Mouse (Mus musculus): ENCODE results near the gene Dnajb14.
"Not testable (repeated sequence)": the region's sequence is repeated elsewhere in the genome, so short reads cannot be mapped to it uniquely, and the experiment has no call there.

The Dnajb14 gene

DNA sequence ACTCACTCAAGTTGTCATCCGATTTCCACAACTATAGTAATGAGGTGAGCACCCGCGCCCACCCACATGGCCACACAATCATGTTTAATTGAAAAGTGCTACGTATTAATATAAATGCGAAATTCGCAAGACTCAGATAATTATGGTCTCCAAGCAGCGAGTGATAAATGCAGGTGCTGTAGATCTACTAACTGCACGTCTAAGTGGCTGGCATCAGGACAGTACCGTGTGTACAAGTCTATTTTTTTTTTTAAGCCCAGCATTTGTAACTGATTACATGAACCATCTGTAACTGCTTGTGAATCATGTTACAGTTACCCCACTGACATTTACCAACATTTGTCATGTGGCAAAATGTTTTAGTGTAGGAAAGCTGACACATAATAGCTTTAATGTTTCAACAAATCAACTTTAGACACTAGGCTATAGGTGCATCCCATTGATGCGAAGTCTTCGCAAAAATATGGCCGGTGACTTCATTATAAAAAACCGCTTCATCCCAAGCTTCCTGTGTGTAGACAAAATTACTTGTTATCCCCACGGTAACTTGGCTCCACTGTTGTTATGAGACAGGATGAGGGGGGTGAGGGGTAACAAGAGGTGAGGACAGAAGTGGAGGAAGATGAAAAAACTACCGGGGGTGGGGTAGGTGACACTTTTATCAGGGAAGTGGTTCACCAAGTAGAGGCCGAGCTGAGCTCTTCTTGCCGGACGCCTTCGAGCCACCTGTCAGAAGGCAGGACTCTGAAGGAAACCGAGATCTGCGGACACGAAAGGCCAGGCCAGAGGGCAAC is 3.9 kb upstream of the Dnajb14 start:
- DNase-seq (ENCODE audit: low spot score): no peak

DNA sequence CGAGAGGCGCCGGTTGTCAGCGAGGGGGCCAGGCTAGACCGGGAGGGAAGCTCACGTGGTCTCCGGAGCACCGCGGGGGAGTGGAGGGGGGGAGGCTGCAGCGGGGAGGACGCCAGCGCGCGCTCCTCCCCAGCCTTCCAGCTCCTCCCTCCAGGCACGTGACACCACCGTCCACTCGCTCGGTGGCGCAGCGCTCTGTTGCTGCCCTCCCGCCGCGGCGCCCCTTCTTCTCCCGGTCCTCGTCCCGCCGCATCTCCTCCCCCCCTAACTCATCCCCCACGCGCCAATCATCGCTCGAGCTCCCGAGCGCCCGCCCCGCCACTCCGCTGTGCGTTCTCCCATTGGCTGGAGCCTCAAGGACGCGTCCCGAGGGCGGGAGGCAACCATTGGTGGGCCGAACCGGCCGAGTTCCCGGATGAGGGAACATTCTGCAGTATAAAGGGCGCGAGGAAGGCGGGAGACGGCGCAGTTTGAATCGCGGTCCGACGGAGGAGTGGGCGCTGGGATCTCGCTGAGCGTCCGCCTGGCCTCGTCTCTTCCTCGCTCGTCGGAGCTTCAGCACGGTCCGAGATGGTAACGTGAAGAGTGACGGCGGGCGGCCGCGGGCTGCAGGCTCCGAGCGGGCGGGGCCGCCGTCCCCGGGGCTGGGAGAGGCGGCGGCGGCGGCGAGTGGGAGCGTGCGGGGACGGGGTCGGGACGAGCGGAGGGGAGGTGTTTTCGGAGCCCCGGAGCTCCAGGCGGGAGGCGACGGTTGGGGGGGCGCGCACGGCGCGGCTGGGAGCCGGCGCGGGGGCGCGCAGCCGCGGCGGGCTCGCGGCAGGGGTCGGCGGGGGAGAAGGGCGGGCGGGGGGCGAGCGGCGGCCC is 3.1 kb upstream of the Dnajb14 start, which contains the start of gene H2afz:
Gene H2afz, plus strand, starts transcription at position 364 of the 864 bp plus-strand sequence.
- DNase-seq (ENCODE audit: low spot score): peak; percentile 98

DNA sequence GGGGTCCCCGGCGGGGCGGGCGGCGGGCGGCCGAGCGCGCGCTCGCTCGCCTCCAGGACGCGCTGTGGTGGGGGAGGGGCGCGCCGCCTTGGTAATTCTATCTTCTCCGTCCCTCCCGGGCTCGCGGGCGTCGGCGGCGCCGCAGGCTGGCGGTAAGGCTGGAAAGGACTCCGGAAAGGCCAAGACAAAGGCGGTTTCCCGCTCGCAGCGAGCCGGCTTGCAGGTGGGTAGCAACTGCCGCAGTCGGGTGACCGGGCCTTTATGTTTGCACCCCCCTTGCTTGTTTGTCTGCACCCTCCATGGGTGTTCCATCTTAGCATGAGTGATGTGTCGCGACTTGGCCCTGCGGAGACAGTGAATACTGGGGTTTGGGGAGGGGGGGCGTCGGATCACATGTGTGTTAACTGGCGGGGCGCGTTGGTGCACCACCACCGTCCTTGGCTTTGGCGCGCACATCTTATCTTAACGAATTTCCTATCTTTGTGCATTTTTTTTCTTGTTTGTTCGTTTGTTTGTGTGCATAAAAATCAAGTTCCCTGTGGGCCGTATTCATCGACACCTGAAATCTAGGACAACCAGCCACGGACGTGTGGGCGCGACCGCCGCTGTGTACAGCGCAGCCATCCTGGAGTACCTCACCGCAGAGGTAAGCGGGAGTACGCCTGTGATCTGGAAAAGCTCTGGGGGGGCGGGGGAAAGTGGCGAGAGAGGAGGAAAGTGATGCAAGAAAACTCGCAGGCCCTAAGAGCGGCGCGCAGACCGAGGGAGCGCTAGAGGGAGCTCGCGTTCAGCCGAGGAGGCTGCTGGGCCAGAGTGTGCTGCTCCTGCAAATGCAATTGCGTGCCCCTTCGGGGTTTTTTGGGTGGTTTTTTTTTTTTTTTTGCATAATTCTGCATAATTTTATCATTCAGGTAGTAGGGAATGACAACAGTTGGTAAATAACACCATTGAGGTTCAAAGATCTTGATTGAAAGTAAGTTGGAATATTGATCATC is 2.2 kb upstream of the Dnajb14 start:
- DNase-seq (ENCODE audit: low spot score): peak; percentile 94

DNA sequence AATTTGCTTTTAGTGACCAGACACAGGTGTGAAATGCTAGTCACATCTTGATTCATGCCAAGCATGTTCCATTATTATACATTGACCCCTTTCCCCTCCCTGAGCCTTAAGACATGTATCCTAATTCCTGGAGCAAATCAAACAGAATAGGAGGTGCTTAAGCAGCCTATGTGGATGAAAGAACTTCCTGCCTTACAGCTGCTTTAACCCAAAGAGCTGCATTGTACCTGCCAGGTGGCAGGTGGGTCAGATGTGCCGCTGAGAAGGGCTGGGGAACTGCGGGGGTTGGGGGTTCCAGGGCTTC is 390 bp upstream of the Dnajb14 start:
- DNase-seq (ENCODE audit: low spot score): no peak

DNA sequence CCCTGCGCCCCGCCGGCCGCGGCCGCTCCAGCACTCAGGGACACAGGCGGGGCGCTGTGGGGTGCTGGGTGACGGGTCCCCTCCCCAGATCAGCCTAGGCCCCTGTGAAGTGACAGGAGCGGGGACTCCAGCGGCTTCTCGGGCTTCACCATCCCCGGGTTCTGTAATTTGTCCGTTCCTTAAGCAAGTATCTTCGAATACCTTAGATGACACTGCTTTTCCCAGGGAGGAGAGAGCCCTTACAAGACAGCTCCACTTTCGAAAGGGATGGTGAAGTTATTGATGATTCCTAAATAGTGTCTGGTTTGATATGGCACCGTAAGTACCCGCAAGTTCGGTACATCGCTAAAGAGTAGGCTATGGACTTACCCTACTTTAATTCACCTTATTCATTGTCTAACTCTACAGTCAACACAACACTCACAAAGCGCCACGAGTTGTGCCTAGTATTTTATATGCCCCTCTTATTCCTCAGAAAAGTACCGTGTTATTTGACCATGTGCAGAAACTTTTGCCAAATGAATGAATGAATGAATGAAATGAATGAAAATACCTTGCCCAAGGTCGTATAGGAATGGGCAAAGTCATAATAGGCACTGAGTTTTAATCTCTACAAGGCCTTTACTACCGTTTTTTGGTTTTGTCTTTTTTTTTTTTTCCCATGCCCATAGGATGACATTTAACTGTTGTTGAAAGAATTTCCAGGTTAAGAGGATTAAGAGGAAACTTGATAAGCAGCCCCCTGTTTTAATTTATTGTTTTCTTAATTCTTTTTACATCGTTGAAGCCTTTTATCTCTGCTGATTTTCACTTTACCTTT is 829 bp downstream of the Dnajb14 start:
- peak; percentile 37 for DNase-seq (ENCODE audit: low spot score)

DNA sequence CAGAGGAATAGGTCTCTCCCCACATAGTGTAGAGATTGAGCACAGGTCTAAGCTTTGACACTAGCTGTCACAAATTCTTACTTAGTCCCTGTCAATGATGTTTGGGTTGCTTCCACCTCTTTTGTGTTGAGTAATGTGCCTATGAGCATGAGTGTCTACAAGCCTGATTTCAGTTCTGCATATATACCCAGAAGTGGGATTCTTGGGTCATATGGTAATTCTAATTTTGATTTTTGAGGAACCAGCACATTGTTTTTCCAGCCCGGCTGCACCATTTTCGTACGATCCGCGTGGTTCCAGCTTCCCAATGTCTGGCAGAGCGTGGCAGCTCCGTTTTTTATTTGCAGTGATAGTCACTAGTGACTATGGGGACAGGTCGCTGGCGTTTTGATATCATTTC is 1.9 kb downstream of the Dnajb14 start:
- DNase-seq (ENCODE audit: low spot score): no peak

DNA sequence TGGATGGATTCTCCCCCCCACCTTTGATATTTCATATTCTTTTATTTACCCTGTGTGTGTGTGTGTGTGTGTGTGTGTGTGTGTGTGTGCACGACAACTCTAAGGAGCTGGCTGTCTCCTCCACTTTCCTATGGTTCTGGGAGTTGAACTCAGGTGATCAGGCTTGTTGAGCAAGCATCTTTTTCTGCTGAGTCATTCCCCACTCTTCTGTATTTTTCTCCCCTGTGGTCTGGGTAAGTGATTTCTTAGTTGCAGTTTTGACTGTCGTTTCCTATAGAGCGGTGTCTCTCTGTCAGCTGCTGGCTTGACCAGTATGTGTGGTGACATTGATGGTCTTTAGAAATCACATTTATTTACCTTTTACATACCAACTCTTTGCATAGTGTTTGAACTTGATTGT is 11.8 kb downstream of the Dnajb14 start:
- DNase-seq (ENCODE audit: low spot score): no peak

DNA sequence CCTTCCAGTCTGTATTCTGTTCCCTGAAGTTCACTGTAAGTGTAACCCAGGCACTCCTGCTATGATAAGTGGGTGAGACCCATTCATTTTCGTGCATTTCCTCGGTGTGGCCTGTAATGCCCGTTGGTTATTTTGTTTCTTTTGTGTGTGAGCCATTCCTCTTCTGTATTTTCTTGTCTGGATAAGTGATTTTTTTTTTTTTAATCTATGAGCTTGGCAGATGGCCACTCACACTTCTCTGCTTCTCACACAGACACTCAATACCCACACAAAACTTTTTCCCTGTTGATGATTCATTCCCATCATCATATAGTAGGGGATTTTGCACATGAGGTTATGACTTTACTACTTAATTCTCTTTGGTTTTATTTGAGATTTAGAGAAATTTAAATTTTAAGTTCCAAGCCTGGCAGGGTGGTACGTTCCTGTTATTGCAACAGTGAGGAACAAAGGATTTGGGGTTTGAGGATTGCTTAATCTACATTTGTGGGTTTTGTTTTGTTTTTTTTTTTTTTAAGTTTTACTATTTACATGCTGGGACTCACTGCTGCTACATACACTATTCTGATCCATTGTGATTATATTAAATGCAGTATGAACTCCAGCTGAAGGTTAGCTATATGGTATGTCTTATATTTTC is 12.8 kb downstream of the Dnajb14 start:
- DNase-seq (ENCODE audit: low spot score): no peak

DNA sequence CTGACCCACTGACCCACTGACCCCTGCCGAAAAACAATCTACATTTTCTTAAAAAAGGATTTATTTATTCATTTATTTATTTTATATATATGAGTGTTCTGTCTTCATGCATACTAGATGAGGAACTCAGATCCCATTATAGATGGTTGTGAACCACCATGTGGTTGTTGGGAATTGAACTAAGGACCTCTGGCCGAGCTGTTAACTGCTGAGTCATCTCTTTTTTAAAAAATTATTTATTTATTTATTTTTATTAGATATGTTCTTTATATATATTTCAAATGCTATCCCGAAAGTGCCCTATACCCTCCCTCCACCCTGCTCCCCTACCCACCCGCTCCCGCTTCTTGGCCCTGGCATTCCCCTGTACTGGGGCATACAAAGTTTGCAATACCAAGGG is 13.6 kb downstream of the Dnajb14 start:
- DNase-seq (ENCODE audit: low spot score): no peak

DNA sequence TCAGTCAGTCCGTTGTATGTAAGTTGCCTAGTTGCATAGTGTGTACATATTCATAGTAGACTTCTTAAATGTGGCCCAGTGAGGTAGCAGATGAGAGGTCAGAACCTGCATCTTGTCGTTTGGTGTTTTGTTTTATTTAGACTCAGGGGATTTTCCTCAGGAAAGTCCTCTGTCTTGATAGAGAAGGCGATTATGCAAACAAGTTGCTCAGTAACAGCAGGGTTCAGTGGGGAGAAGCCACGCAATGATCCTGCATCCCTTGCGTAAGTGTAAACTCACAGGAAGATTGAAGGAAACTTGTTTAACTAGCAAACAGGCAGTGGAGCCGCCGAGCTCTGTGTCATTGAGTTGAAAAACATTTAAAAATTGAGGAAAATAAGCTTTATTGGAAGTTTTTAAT is 20.5 kb downstream of the Dnajb14 start:
- no peak for DNase-seq (ENCODE audit: low spot score)

DNA sequence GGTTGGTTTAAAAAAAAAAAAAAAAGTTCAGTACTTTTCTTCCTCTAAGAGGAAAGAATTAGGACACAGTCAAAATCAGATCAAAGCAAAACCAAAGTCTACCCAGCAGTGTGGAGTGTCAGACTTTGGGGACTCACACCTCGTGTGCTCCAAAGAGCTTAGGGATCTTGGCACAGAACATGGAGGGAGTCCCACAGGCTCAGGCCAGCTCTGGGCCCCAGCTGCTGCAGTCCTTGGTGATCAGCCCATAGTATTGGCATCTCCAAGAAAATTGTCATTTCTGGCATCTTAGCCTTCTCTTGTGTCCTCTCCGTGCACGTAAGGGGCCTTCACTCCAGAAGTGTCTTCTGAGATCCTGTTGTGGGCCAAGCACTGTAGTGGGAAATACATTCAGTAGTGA is 23.6 kb downstream of the Dnajb14 start:
- no peak for DNase-seq (ENCODE audit: low spot score)

DNA sequence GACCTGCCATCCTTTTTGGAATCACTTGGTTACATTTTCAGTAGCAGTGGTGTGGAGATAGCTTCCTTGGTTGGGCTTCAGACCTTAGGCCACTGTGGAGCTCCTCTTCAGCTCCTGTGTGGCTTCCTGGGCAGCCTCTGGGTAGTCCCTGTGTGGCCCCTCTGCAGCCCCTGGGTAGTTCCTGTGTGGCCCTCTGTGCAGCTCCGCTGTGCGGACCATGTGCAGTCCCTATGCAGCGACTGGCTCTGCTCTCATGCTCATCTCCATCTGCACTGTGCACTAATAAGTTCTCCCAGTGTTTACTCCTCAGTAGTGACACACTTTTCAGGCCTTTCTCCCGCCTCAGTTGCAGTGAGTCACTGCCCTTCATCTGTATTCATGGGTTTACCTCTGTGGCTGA is 24.6 kb downstream of the Dnajb14 start:
- DNase-seq (ENCODE audit: low spot score): no peak

DNA sequence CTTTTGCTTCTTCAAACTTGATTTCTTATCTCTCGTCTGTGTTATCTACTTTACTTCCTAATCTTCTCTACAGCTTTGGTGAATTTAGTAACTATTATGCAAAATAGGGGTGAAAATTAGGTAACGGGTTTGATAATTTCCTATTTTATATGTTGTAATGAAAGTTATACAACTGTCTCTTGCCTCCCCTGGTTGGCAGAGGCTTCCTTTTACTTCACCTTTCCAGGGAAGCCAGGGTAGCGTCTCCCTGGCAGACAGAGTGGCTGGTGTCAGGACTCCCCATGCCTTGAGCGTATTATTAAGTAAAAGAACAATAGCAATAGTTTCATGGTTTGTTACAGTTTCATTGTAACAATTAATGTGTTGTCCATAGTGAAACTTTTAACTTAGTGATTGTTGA is 26.3 kb downstream of the Dnajb14 start:
- no peak for DNase-seq (ENCODE audit: low spot score)

DNA sequence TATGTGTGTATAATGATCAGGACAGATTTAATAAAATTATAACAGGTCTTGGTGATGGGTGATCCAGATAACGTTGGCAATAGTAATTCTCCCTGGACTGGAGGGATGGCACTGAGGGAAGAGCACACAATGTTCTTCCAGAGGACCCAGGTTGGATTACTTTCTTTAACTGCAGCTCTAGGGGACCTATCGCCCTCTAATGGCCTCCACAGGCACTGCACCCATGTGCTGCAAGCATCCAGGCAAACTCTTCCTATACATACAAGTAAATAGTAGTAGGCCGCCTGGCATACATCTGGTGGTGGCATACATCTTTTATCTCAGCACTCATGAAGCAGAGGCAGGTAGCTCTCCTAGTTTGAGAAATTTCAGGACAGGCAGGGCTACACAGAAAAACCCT is 27.7 kb downstream of the Dnajb14 start:
- DNase-seq (ENCODE audit: low spot score): peak; percentile 13

DNA sequence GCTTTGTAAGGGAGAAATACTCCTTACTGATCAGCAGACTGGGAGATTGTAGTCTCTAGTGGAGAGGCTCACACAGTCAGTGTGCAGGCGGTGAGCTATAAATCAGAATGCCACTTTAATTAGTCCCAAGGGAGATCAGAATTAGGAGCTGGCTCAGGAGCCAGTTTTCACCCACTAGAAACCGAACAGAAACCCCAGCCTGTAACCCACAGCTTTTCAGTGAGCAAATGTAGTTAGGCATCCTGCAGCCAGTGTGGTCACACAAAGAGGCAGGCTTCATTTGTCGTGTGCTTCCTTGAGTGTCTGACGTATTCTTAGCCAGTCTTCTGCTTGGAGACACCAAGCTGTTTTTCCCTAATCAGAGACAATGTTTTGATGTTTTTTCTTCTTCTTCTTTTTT is 28.9 kb downstream of the Dnajb14 start:
- DNase-seq (ENCODE audit: low spot score): no peak

DNA sequence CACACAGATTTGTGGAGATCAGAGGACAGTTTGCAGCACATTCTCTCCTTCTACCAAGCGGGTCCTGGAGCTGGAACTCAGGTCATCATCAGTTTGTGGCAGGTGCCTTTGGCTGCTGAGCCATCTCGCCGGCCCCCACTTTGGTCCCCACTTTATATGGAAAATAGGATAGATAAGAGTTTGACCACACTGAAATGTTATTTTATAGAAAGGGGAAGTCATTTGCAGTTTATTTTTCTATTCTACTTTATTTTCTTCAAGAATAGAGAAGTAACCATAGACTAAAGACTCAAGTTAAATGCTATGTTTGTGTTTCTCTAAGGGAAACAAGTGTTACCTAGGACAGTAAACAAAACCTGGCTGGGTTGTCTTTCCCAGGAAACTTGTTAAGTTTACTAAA is 29.4 kb downstream of the Dnajb14 start:
- DNase-seq (ENCODE audit: low spot score): no peak

DNA sequence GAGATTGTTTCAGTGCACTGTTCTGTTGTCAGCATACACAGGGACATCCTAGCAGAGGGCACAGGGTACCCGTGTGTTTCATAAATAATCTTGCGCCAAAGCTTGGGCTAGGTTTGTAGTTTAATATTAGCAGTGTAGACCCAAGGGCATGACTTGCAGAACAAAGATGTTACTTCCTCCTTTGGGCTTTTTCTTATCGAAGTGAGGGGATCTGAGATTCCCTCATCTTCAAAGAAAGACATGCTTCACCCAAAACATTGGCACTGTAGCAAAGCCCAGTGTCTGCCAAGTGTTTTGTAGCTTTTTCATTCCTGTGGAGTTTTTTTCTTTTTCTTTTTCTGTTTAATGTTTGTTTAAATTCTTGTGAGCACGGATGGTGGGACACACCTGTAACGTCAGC is 30.2 kb downstream of the Dnajb14 start:
- DNase-seq (ENCODE audit: low spot score): no peak

DNA sequence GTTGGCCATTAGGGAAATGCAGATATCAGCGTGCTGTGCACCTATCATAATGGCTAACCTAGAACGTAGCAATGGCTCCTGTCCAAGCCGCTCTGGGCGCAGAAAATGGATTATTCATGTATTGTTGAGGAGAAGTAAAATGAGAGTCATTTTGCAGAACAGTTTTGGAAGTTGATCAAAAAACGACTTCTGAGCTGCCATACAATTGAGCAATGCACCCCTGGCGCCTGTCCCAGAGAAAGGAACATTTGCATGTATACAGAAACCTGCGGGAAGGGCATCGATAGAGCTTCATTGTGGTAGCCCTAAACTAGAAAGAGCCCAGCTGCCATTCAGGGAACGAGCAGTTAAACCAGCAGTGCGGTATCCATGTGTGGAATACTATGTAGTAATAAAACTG is 32.7 kb downstream of the Dnajb14 start:
- no peak for DNase-seq (ENCODE audit: low spot score)

DNA sequence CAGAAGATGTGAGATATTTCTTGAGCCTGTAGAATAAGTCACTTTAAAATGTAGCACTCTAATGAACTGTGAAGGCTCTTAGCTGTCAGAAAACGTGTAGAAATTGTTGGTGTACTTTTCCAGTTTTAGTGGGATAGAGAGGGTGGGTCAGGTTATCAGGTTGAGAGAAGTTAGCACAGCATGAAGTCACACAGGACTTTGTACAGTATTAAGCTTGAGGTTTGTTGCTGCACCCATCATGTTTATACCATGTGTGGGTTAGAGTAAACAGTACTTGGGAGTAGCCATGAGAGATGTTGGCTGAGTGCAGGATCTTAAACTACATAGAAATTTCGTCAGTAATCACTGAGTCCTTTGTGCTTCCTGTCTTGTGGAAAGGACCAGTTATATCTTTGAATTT is 45.6 kb downstream of the Dnajb14 start:
- no peak for DNase-seq (ENCODE audit: low spot score)

DNA sequence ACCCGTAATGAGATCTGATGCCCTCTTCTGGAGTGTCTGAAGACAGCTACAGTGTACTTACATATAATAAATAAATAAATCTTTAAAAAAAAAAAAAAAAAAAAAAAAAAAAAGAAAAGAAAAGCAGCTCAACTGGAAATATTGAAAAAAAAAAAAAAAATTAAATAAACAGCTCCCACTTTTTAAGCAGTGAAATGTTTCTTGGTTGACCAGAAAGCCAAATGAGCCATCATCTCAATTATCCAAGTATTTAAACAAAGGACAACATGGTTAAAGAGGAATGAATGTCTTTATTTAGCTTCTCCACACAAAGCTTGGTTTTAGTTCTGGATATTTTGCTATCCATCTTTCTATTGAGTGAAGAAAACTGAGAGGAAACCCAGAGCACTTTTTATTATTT is 47.1 kb downstream of the Dnajb14 start:
- not testable (repeated sequence) for DNase-seq (ENCODE audit: low spot score)

DNA sequence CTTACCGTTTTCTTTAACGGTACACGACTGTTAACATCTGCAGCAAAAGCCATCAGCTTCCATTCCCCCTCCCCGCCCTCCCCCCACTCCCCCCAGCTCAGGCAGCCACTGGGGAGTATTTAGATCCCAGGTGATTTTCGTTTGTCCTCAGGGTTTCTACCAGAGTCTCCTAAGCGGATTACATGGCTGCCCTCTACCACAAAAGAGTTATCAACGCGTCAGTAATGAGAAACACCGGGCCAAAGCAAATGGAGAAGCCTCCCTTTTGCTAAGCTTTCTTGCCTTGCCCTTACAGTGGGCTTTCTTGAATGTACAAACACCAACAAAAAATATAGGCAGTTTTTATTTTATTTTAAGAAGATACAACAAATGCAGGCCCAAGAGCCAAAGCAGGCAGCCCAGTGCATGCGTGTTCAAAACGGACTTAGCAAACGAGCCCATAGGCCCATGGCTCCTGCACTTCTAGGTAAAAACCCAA is 50.3 kb downstream of the Dnajb14 start:
- peak; percentile 32 for DNase-seq (ENCODE audit: low spot score)
